Mouse (Mus musculus) midbrain, postnatal 0 days (tissue): ENCODE data around the gene Etnk2. TPM values are rescaled to one million over a fixed set of nuclear protein-coding genes. Genes with fewer than 3 reads are reported as not detected.

Source experiments
- ATAC-seq: fragments of 200-750 bp; cut with Nextera tagmentation; 2 replicates; pipeline ENCODE4 v1.8.0; 2017; ENCODE audit warnings: moderate number of reproducible peaks, mild to moderate bottlenecking, moderate TSS enrichment, moderate library complexity; ENCODE audit not compliant: low FRiP score
- DNase-seq: peaks from one replicate; pipeline ENCODE4 v3.0.0-alpha.2; 2015; ENCODE audit warnings: low spot score
- H3K27ac ChIP-seq: fragments of 300-500 bp; sonication (generic); 2 replicates; pipeline ENCODE4 v1.5.1; 2014; ENCODE audit warnings: low read depth, mild to moderate bottlenecking, low read length, mixed read lengths
- H3K27me3 ChIP-seq: fragments of 300-500 bp; sonication (generic); 2 replicates; pipeline ENCODE4 v1.6.1; 2014; ENCODE audit warnings: low read length, control low read depth, mixed read lengths; ENCODE audit not compliant: insufficient read depth
- H3K36me3 ChIP-seq: fragments of 300-500 bp; sonication (generic); 2 replicates; pipeline ENCODE4 v1.6.1; 2014; ENCODE audit warnings: low read length, control low read depth, mixed read lengths; ENCODE audit not compliant: insufficient read depth
- H3K4me1 ChIP-seq: fragments of 300-500 bp; sonication (generic); 2 replicates; pipeline ENCODE4 v1.6.1; 2014; ENCODE audit warnings: mild to moderate bottlenecking, control low read depth, antibody characterized with exemption, low read length, mixed read lengths; ENCODE audit not compliant: insufficient read depth
- H3K4me2 ChIP-seq: fragments of 300-500 bp; sonication (generic); 2 replicates; pipeline ENCODE4 v1.6.1; 2014; ENCODE audit warnings: low read depth, mild to moderate bottlenecking, low read length, mixed read lengths; ENCODE audit not compliant: poor library complexity, severe bottlenecking
- H3K4me3 ChIP-seq: fragments of 300-500 bp; sonication (generic); 2 replicates; pipeline ENCODE4 v1.5.1; 2014; ENCODE audit warnings: low read depth, mild to moderate bottlenecking, low read length, moderate library complexity
- H3K9ac ChIP-seq: fragments of 300-500 bp; sonication (generic); replicated peaks from 2 replicates; pipeline ENCODE4 v1.6.1; 2014; ENCODE audit warnings: mild to moderate bottlenecking, low read length, moderate library complexity, mixed read lengths; ENCODE audit not compliant: poor library complexity, severe bottlenecking
- H3K9me3 ChIP-seq: fragments of 300-500 bp; sonication (generic); 2 replicates; pipeline ENCODE4 v1.6.1; 2016; ENCODE audit warnings: low read length, control low read depth
- CTCF ChIP-seq: IDR thresholded peaks from 2 replicates; pipeline ENCODE4 v1.5.1; 2016; ENCODE audit warnings: antibody characterized with exemption, mild to moderate bottlenecking
- WGBS: fragments of 180-500 bp; shearing (Covaris S2); extraction: QIAGEN DNeasy Blood & Tissue Kit; methylation state at CpG from one replicate; pipeline ENCODE4 v1.1.7; 2014; 5-methylcytosine and 5-hydroxymethylcytosine counted together
- polyA plus RNA-seq: library from polyadenylated mRNA; unstranded; fragments of >200 nt; fragmentation: Nextera tagmentation; extraction: Ambion mirVana; gene quantifications from 2 replicates; pipeline ENCODE4 v1.2.1, GENCODE M21; 2015
- total RNA-seq: library from RNA; depleted of rRNA; stranded (reverse); fragments of >200 nt; gene quantifications from 2 replicates; pipeline ENCODE4 v1.2.3, GENCODE M21; 2014

The Etnk2 gene
- total and polyA plus RNA-seq, 2 experiments from 2014 or later, result 34.5 to 52.0 TPM

GRCm38 (mm10) chr1:133417539-133417938 is 54.2 kb downstream of the Etnk2 start:
- no peak for DNase-seq
- no peak for ATAC-seq
- Histone ChIP-seq H3K36me3 (no peaks in the 10 kb centered on the region), H3K4me1 (peaks cover 17% of the 10 kb centered on the region; the same call in 1 of the 2 replicates), H3K4me3 (no peak overlapping the region; the same call in 1 of the 2 replicates), H3K4me2 (peak overlapping the region; percentile 54; the same call in 1 of the 2 replicates), H3K27ac (no peak overlapping the region), H3K9ac (no peak overlapping the region), H3K9me3 (no peaks in the 10 kb centered on the region), H3K27me3 (no peaks in the 10 kb centered on the region)
- no peak for TF ChIP-seq CTCF
- WGBS, result 90% methylated on average over 1 of the region's 1 CpGs

- ATAC-seq (peak; percentile 17; the same call in 1 of the 2 replicates), DNase-seq (peak; percentile 30)
- Histone ChIP-seq H3K9me3 (no peaks in the 10 kb centered on the region), H3K4me1 (peaks cover 17% of the 10 kb centered on the region; the same call in 1 of the 2 replicates), H3K27me3 (no peaks in the 10 kb centered on the region), H3K4me3 (peak overlapping the region; percentile 28), H3K27ac (0 out of 2 replicates have a peak overlapping the region, but pooled peaks have one; percentile 0), H3K9ac (peak overlapping the region; percentile 44), H3K4me2 (peak overlapping the region; percentile 54), H3K36me3 (no peaks in the 10 kb centered on the region)
- WGBS, result 18% methylated on average over 28 of the region's 28 CpGs
- TF ChIP-seq CTCF, result no peak
Observed at GRCm38 (mm10) chr1:133418164-133418800, 54.9 kb downstream of the Etnk2 start.

GRCm38 (mm10) chr1:133419178-133419834 is 55.9 kb downstream of the Etnk2 start:
- ATAC-seq (no peak), DNase-seq (no peak)
- Histone ChIP-seq H3K36me3 (no peaks in the 10 kb centered on the region), H3K27me3 (no peaks in the 10 kb centered on the region), H3K27ac (no peak overlapping the region), H3K9ac (no peak overlapping the region), H3K4me3 (no peak overlapping the region), H3K4me1 (peaks cover 13% of the 10 kb centered on the region; the same call in 1 of the 2 replicates), H3K4me2 (no peak overlapping the region), H3K9me3 (no peaks in the 10 kb centered on the region)
- 85% methylated on average over 3 of the region's 3 CpGs for WGBS
- no peak for TF ChIP-seq CTCF

GRCm38 (mm10) chr1:133420491-133420890 is 57.1 kb downstream of the Etnk2 start:
- no peaks in the 10 kb centered on the region for H3K36me3 ChIP-seq
- 61% methylated on average over 3 of the region's 3 CpGs for WGBS
- H3K27me3 ChIP-seq, result no peaks in the 10 kb centered on the region
- DNase-seq (no peak), ATAC-seq (no peak)
- no peaks in the 10 kb centered on the region for H3K9me3 ChIP-seq
- peaks cover 11% of the 10 kb centered on the region; the same call in 1 of the 2 replicates for H3K4me1 ChIP-seq
- no peak overlapping the region for H3K27ac ChIP-seq
- no peak overlapping the region for H3K9ac ChIP-seq
- no peak for TF ChIP-seq CTCF
- no peak overlapping the region for H3K4me2 ChIP-seq
- H3K4me3 ChIP-seq, result no peak overlapping the region

GRCm38 (mm10) chr1:133421061-133421460 is 57.7 kb downstream of the Etnk2 start:
- ATAC-seq, result no peak
- H3K4me1 ChIP-seq, result peaks cover 11% of the 10 kb centered on the region; the same call in 1 of the 2 replicates
- DNase-seq, result no peak
- TF ChIP-seq CTCF, result no peak
- H3K27ac ChIP-seq, result no peak overlapping the region
- H3K4me3 ChIP-seq, result no peak overlapping the region
- WGBS, result 45% methylated on average over 2 of the region's 2 CpGs
- H3K4me2 ChIP-seq, result no peak overlapping the region
- no peak overlapping the region for H3K9ac ChIP-seq
- H3K27me3 ChIP-seq, result no peaks in the 10 kb centered on the region
- no peaks in the 10 kb centered on the region for H3K36me3 ChIP-seq
- H3K9me3 ChIP-seq, result no peaks in the 10 kb centered on the region
